Mouse (Mus musculus) lung, embryonic 16.5 days (tissue): ENCODE measurements at regions not wholly inside any gene's neighbourhood (a gene's known extent, or its start where the extent isn't known, plus 50 kb on each side); places are given as distances from the start of the nearest gene placed in this dataset.

Experiments
- ATAC-seq: fragments of 200-750 bp; cut with Nextera tagmentation; 2 replicates; pipeline ENCODE4 v1.8.0; 2017; ENCODE audit warnings: low read depth, mild to moderate bottlenecking, moderate library complexity
- H3K27ac ChIP-seq: fragments of 300-500 bp; sonication (generic); 2 replicates; pipeline ENCODE4 v1.5.1; 2014; ENCODE audit warnings: mild to moderate bottlenecking, control low read depth, low read length
- H3K27me3 ChIP-seq: fragments of 300-500 bp; sonication (generic); 2 replicates; pipeline ENCODE4 v1.6.1; 2014; ENCODE audit warnings: low read depth, low read length, mixed read lengths; ENCODE audit not compliant: control insufficient read depth, insufficient read depth
- H3K36me3 ChIP-seq: fragments of 300-500 bp; sonication (generic); 2 replicates; pipeline ENCODE4 v1.6.1; 2014; ENCODE audit warnings: low read length; ENCODE audit not compliant: control insufficient read depth, insufficient read depth
- H3K4me1 ChIP-seq: fragments of 300-500 bp; sonication (generic); replicated peaks from 2 replicates; pipeline ENCODE4 v1.6.1; 2014; ENCODE audit warnings: low read length, mixed read lengths; ENCODE audit not compliant: control insufficient read depth, insufficient read depth
- H3K4me2 ChIP-seq: fragments of 300-500 bp; sonication (generic); 2 replicates; pipeline ENCODE4 v1.6.1; 2014; ENCODE audit warnings: low read depth, low read length, control low read depth
- H3K4me3 ChIP-seq: fragments of 300-500 bp; sonication (generic); 2 replicates; pipeline ENCODE4 v1.5.1; 2014; ENCODE audit warnings: mild to moderate bottlenecking, low read length, control low read depth
- H3K9ac ChIP-seq: fragments of 300-500 bp; sonication (generic); 2 replicates; pipeline ENCODE4 v1.6.1; 2014; ENCODE audit warnings: low read length, control low read depth
- H3K9me3 ChIP-seq: fragments of 300-500 bp; sonication (generic); 2 replicates; pipeline ENCODE4 v1.6.1; 2016; ENCODE audit warnings: low read length; ENCODE audit not compliant: control insufficient read depth
- WGBS: fragments of 180-500 bp; shearing (Covaris S2); extraction: QIAGEN DNeasy Blood & Tissue Kit; methylation state at CpG from one replicate; pipeline ENCODE4 v1.1.7; 2014; 5-methylcytosine and 5-hydroxymethylcytosine counted together

- WGBS, result 56% methylated on average over 2 of the region's 2 CpGs
- Histone ChIP-seq H3K9me3 (no peaks in the 10 kb centered on the region), H3K9ac (no peak overlapping the region), H3K36me3 (no peaks in the 10 kb centered on the region), H3K4me1 (no peaks in the 10 kb centered on the region), H3K27me3 (no peaks in the 10 kb centered on the region), H3K27ac (no peak overlapping the region), H3K4me2 (no peak overlapping the region), H3K4me3 (no peak overlapping the region)
- ATAC-seq, result no peak
These were observed 135.6 kb upstream of the Pls3 start for GRCm38 (mm10) chrX:76010631-76011030.

- 64% methylated on average over 3 of the region's 3 CpGs for WGBS
- no peak overlapping the region for H3K4me2 ChIP-seq
- 0 out of 2 replicates have a peak, but pooled peaks have one; percentile 26 for ATAC-seq
These were observed 103.6 kb upstream of the Pls3 start for GRCm38 (mm10) chrX:75978562-75978961.

DNA sequence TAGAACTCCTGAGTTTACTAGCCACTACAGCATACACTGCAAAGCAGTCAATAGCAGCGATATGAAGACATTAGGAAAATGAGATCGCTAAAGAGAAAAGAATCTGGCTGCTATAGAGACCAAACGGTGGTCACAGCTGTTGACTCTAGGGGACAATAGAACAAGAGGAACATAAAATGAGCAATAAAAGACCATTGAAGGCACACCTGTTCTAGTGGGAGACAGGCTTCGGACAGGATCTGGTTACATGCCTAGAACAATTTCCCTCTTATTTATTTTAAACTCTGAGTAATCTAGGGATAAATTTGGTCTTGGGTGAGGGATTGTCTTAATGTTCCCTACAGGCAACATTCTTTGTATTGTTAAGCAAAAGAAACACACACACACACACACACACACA lies 99.7 kb upstream of the Pls3 start:
- no peak overlapping the region for H3K4me3 ChIP-seq
- WGBS, result 52% methylated on average over 4 of the region's 4 CpGs
- no peaks in the 10 kb centered on the region for H3K27me3 ChIP-seq
- no peaks in the 10 kb centered on the region for H3K9me3 ChIP-seq
- H3K27ac ChIP-seq, result no peak overlapping the region
- H3K4me2 ChIP-seq, result no peak overlapping the region
- no peak for ATAC-seq
- no peaks in the 10 kb centered on the region for H3K36me3 ChIP-seq
- no peak overlapping the region for H3K9ac ChIP-seq
- no peaks in the 10 kb centered on the region for H3K4me1 ChIP-seq

More at GRCm38 (mm10) chrX:75978562-75978961, 103.6 kb upstream of the Pls3 start:
- Histone ChIP-seq H3K4me3 (no peak overlapping the region), H3K27ac (peak overlapping the region; percentile 27; the same call in 1 of the 2 replicates), H3K9me3 (no peaks in the 10 kb centered on the region), H3K36me3 (no peaks in the 10 kb centered on the region), H3K4me1 (no peaks in the 10 kb centered on the region), H3K27me3 (no peaks in the 10 kb centered on the region), H3K9ac (no peak overlapping the region)

DNA sequence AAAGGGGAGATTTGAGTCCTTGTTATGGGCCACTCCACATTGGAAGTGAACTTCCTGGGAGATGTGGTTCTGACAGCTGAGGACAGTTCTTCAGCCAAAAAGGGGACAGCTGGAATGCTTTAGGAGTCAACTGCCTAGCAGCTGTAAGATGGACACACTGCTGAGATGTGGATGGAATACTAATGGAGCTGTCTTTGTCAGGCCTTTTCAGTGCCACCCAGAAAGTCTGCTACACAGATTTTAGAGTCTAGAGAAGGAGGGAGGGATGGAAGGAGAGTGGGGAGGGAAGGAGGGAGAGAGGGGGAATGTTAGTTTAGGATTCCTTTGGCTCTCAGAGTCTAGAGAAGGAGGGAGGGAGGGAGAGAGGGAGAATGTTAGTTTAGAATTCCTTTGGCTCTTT lies 74.7 kb upstream of the Pls3 start:
- Histone ChIP-seq H3K27me3 (no peaks in the 10 kb centered on the region), H3K36me3 (no peaks in the 10 kb centered on the region), H3K9me3 (no peaks in the 10 kb centered on the region; the same call in 1 of the 2 replicates), H3K4me1 (no peaks in the 10 kb centered on the region), H3K4me3 (no peak overlapping the region), H3K9ac (no peak overlapping the region), H3K4me2 (no peak overlapping the region), H3K27ac (no peak overlapping the region)
- ATAC-seq, result peak; percentile 85

DNA sequence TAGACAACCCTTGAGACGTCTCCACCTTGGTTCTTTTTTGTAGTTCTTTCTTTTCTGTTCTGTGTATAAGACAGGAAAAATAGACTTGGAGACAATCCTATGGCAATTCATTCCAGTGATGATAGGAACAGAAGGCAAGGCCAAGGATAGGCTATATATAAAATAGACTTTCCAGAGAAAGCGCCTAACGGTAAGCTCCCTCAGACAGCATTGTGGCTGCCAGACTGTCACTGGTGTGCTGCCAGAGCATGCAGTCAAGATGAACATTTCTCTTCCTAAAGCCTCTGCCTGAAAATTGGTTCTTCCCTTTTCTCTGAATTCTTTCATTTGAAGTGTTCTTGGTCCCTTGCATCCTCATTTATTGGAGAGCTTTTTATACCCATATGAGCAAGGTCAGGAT lies 53.9 kb upstream of the Pls3 start:
- Histone ChIP-seq H3K27me3 (no peaks in the 10 kb centered on the region), H3K27ac (no peak overlapping the region), H3K4me2 (no peak overlapping the region), H3K9me3 (no peaks in the 10 kb centered on the region), H3K36me3 (no peaks in the 10 kb centered on the region), H3K4me1 (no peaks in the 10 kb centered on the region), H3K4me3 (no peak overlapping the region), H3K9ac (no peak overlapping the region)
- WGBS, result 64% methylated on average over 3 of the region's 3 CpGs
- ATAC-seq, result no peak
